Mouse (Mus musculus): ENCODE measurements at regions not wholly inside any gene's neighbourhood (a gene's known extent, or its start where the extent isn't known, plus 50 kb on each side); places are given as distances from the start of the nearest gene placed in this dataset.
A peak's percentile ranks its signal among the peaks of the same experiment; 100 is the strongest.

GRCm38 (mm10) chrX:130808530-130809235 lies 1059.1 kb downstream of the Diaph2 start:
- no peak overlapping the region for H3K4me2 ChIP-seq (ENCODE audit: low read length)
- 82% methylated on average over 3 of the region's 3 CpGs for WGBS
- no peaks in the 10 kb centered on the region for H3K27me3 ChIP-seq (replicated peaks; ENCODE audit: control insufficient read depth, insufficient read depth, low read length)
- no peak overlapping the region for H3K9ac ChIP-seq (ENCODE audit: low read length)
- H3K9me3 ChIP-seq (replicated peaks; ENCODE audit: control insufficient read depth, low read length) = no peaks in the 10 kb centered on the region
- H3K4me1 ChIP-seq (ENCODE audit: control insufficient read depth, insufficient read depth, low read length) = no peaks in the 10 kb centered on the region
- no peak overlapping the region for H3K27ac ChIP-seq (ENCODE audit: low read depth, low read length)
- no peak for DNase-seq (ENCODE audit: low spot score)
- no peak for ATAC-seq
- no peak overlapping the region for H3K4me3 ChIP-seq (ENCODE audit: low read depth, low read length)
- H3K36me3 ChIP-seq (ENCODE audit: control insufficient read depth, insufficient read depth, low read length) = no peaks in the 10 kb centered on the region

GRCm38 (mm10) chrX:130818916-130819315 lies 1069.4 kb downstream of the Diaph2 start:
- no peak for DNase-seq (ENCODE audit: low spot score)
- no peaks in the 10 kb centered on the region for H3K27me3 ChIP-seq (replicated peaks; ENCODE audit: control insufficient read depth, insufficient read depth, low read length)
- H3K4me2 ChIP-seq (ENCODE audit: low read length) = no peak overlapping the region
- 82% methylated on average over 1 of the region's 1 CpGs for WGBS
- no peaks in the 10 kb centered on the region for H3K9me3 ChIP-seq (replicated peaks; ENCODE audit: control insufficient read depth, low read length)
- H3K36me3 ChIP-seq (ENCODE audit: control insufficient read depth, insufficient read depth, low read length) = no peaks in the 10 kb centered on the region
- no peak for ATAC-seq
- no peak overlapping the region for H3K4me3 ChIP-seq (ENCODE audit: low read depth, low read length)
- H3K9ac ChIP-seq (ENCODE audit: low read length) = no peak overlapping the region
- H3K4me1 ChIP-seq (ENCODE audit: control insufficient read depth, insufficient read depth, low read length) = no peaks in the 10 kb centered on the region
- no peak overlapping the region for H3K27ac ChIP-seq (ENCODE audit: low read depth, low read length)

- H3K36me3 ChIP-seq (ENCODE audit: control insufficient read depth, insufficient read depth, low read length) = no peaks in the 10 kb centered on the region
- no peak for DNase-seq (ENCODE audit: low spot score)
- ATAC-seq = peak; percentile 55; the same call in 1 of the 2 replicates
- H3K4me1 ChIP-seq (ENCODE audit: control insufficient read depth, insufficient read depth, low read length) = no peaks in the 10 kb centered on the region
- H3K9ac ChIP-seq (ENCODE audit: low read length) = no peak overlapping the region
- no peaks in the 10 kb centered on the region for H3K27me3 ChIP-seq (replicated peaks; ENCODE audit: control insufficient read depth, insufficient read depth, low read length)
- no peak overlapping the region for H3K4me3 ChIP-seq (ENCODE audit: low read depth, low read length)
- no peak overlapping the region for H3K4me2 ChIP-seq (ENCODE audit: low read length)
- no peak overlapping the region for H3K27ac ChIP-seq (ENCODE audit: low read depth, low read length)
- no peaks in the 10 kb centered on the region for H3K9me3 ChIP-seq (replicated peaks; ENCODE audit: control insufficient read depth, low read length)
- 73% methylated on average over 1 of the region's 1 CpGs for WGBS
Measured at GRCm38 (mm10) chrX:130819707-130820106, 1070.2 kb downstream of the Diaph2 start.

GRCm38 (mm10) chrX:130820168-130820567 lies 1070.6 kb downstream of the Diaph2 start:
- no peak overlapping the region for H3K9ac ChIP-seq (ENCODE audit: low read length)
- no peak overlapping the region for H3K4me3 ChIP-seq (ENCODE audit: low read depth, low read length)
- H3K27me3 ChIP-seq (replicated peaks; ENCODE audit: control insufficient read depth, insufficient read depth, low read length) = no peaks in the 10 kb centered on the region
- peak; percentile 79 for DNase-seq (ENCODE audit: low spot score)
- no peaks in the 10 kb centered on the region for H3K36me3 ChIP-seq (ENCODE audit: control insufficient read depth, insufficient read depth, low read length)
- peak; percentile 92 for ATAC-seq
- H3K4me1 ChIP-seq (ENCODE audit: control insufficient read depth, insufficient read depth, low read length) = no peaks in the 10 kb centered on the region
- H3K9me3 ChIP-seq (replicated peaks; ENCODE audit: control insufficient read depth, low read length) = no peaks in the 10 kb centered on the region
- H3K4me2 ChIP-seq (ENCODE audit: low read length) = no peak overlapping the region
- WGBS = 52% methylated on average over 3 of the region's 3 CpGs
- H3K27ac ChIP-seq (ENCODE audit: low read depth, low read length) = no peak overlapping the region

- ATAC-seq = no peak
- H3K27me3 ChIP-seq (replicated peaks; ENCODE audit: control insufficient read depth, insufficient read depth, low read length) = no peaks in the 10 kb centered on the region
Measured at GRCm38 (mm10) chrX:130823943-130824342, 1074.4 kb downstream of the Diaph2 start.

GRCm38 (mm10) chrX:130835835-130836234 lies 1086.3 kb downstream of the Diaph2 start:
- Histone ChIP-seq H3K4me3 (ENCODE audit: low read depth, low read length) (no peak overlapping the region), H3K27me3 (replicated peaks; ENCODE audit: control insufficient read depth, insufficient read depth, low read length) (no peaks in the 10 kb centered on the region), H3K9ac (ENCODE audit: low read length) (no peak overlapping the region), H3K4me1 (ENCODE audit: control insufficient read depth, insufficient read depth, low read length) (no peaks in the 10 kb centered on the region), H3K9me3 (replicated peaks; ENCODE audit: control insufficient read depth, low read length) (no peaks in the 10 kb centered on the region), H3K36me3 (ENCODE audit: control insufficient read depth, insufficient read depth, low read length) (no peaks in the 10 kb centered on the region), H3K4me2 (ENCODE audit: low read length) (no peak overlapping the region), H3K27ac (ENCODE audit: low read depth, low read length) (no peak overlapping the region)
- DNase-seq (ENCODE audit: low spot score) = no peak
- no peak for ATAC-seq

More at GRCm38 (mm10) chrX:130823943-130824342, 1074.4 kb downstream of the Diaph2 start:
- no peaks in the 10 kb centered on the region for H3K4me1 ChIP-seq (ENCODE audit: control insufficient read depth, insufficient read depth, low read length)
- 85% methylated on average over 2 of the region's 2 CpGs for WGBS
- no peak overlapping the region for H3K9ac ChIP-seq (ENCODE audit: low read length)
- DNase-seq (ENCODE audit: low spot score) = no peak
- H3K4me3 ChIP-seq (ENCODE audit: low read depth, low read length) = no peak overlapping the region
- H3K9me3 ChIP-seq (replicated peaks; ENCODE audit: control insufficient read depth, low read length) = no peaks in the 10 kb centered on the region
- no peak overlapping the region for H3K4me2 ChIP-seq (ENCODE audit: low read length)
- H3K27ac ChIP-seq (ENCODE audit: low read depth, low read length) = no peak overlapping the region
- no peaks in the 10 kb centered on the region for H3K36me3 ChIP-seq (ENCODE audit: control insufficient read depth, insufficient read depth, low read length)

GRCm38 (mm10) chrX:130843141-130843540 lies 1093.6 kb downstream of the Diaph2 start:
- DNase-seq (ENCODE audit: low spot score) (peak; percentile 32), ATAC-seq (no peak)
- Histone ChIP-seq H3K9ac (ENCODE audit: low read length) (no peak overlapping the region), H3K9me3 (replicated peaks; ENCODE audit: control insufficient read depth, low read length) (no peaks in the 10 kb centered on the region), H3K4me2 (ENCODE audit: low read length) (no peak overlapping the region), H3K36me3 (ENCODE audit: control insufficient read depth, insufficient read depth, low read length) (no peaks in the 10 kb centered on the region), H3K27me3 (replicated peaks; ENCODE audit: control insufficient read depth, insufficient read depth, low read length) (no peaks in the 10 kb centered on the region), H3K4me3 (ENCODE audit: low read depth, low read length) (no peak overlapping the region), H3K4me1 (ENCODE audit: control insufficient read depth, insufficient read depth, low read length) (no peaks in the 10 kb centered on the region), H3K27ac (ENCODE audit: low read depth, low read length) (no peak overlapping the region)
- WGBS = 77% methylated on average over 3 of the region's 3 CpGs

GRCm38 (mm10) chrX:130866506-130866905 lies 1117.0 kb downstream of the Diaph2 start:
- Histone ChIP-seq H3K4me3 (ENCODE audit: low read depth, low read length) (no peak overlapping the region), H3K9me3 (replicated peaks; ENCODE audit: control insufficient read depth, low read length) (no peaks in the 10 kb centered on the region), H3K27ac (ENCODE audit: low read depth, low read length) (no peak overlapping the region), H3K27me3 (replicated peaks; ENCODE audit: control insufficient read depth, insufficient read depth, low read length) (no peaks in the 10 kb centered on the region), H3K36me3 (ENCODE audit: control insufficient read depth, insufficient read depth, low read length) (no peaks in the 10 kb centered on the region), H3K4me1 (ENCODE audit: control insufficient read depth, insufficient read depth, low read length) (no peaks in the 10 kb centered on the region), H3K9ac (ENCODE audit: low read length) (no peak overlapping the region), H3K4me2 (ENCODE audit: low read length) (no peak overlapping the region)
- no peak for ATAC-seq
- DNase-seq (ENCODE audit: low spot score) = no peak
- 79% methylated on average over 1 of the region's 1 CpGs for WGBS

- H3K9me3 ChIP-seq (replicated peaks; ENCODE audit: control insufficient read depth, low read length) = no peaks in the 10 kb centered on the region
- H3K9ac ChIP-seq (ENCODE audit: low read length) = no peak overlapping the region
- H3K27me3 ChIP-seq (replicated peaks; ENCODE audit: control insufficient read depth, insufficient read depth, low read length) = no peaks in the 10 kb centered on the region
- H3K4me1 ChIP-seq (ENCODE audit: control insufficient read depth, insufficient read depth, low read length) = no peaks in the 10 kb centered on the region
- peak; percentile 3 for DNase-seq (ENCODE audit: low spot score)
- H3K4me3 ChIP-seq (ENCODE audit: low read depth, low read length) = no peak overlapping the region
- ATAC-seq = no peak
- no peaks in the 10 kb centered on the region for H3K36me3 ChIP-seq (ENCODE audit: control insufficient read depth, insufficient read depth, low read length)
- WGBS = 41% methylated on average over 1 of the region's 1 CpGs
- H3K4me2 ChIP-seq (ENCODE audit: low read length) = no peak overlapping the region
- H3K27ac ChIP-seq (ENCODE audit: low read depth, low read length) = no peak overlapping the region
Measured at GRCm38 (mm10) chrX:130874157-130874556, 1124.6 kb downstream of the Diaph2 start.

Measured in forebrain, embryonic 14.5 days (tissue).